Mouse (Mus musculus) cortical plate, adult 2 months (tissue): ENCODE results near the gene Synj2.

ENCODE experiments used
- CTCF ChIP-seq: fragments of 200-500 bp; IDR thresholded peaks from 2 replicates; pipeline ENCODE4 v1.5.1; 2011; ENCODE audit warnings: mild to moderate bottlenecking, control low read depth, low read length; ENCODE audit not compliant: insufficient read depth; ENCODE audit errors: extremely low read depth
- POLR2A ChIP-seq: fragments of 200-500 bp; IDR thresholded peaks from 2 replicates; pipeline ENCODE4 v1.6.1; 2011; ENCODE audit warnings: mild to moderate bottlenecking, low read length, control low read depth; ENCODE audit not compliant: insufficient read depth; ENCODE audit errors: extremely low read depth

GRCm38 (mm10) chr17:5896607-5897006 lies 44.5 kb upstream of the Synj2 start:
- TF ChIP-seq POLR2A (no peak), CTCF (no peak)
